In the genomic region with DNA sequence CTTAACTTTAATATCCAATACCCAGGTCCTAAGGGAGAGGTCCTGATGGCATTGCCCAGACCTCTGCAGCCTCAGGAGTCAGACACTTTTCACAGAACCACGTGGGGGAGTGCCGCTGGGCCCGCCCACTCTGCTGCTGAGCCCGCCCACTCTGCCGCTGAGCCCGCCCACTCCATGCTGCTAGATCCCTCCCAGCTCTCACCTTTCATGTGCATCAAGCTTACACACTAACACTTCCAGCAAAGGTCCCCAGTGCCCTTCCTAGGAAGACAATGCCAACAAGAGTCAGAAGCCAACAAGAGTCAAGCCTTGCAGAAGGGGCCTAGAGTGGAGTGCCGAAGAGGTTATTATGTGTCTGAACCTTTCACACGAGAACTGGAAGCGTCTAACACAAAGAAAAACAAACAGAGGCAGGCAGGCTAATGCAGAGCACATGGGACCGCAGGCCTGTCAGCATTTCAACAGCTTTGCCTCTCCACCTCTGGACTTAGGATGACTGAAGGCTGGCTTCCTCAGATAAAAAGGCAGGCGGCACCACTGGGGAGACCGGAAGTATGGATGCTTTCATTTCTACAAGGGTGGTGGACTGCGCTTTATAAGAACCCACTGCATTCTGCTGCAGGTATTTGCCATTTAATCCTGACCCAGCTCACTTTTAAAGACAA, we compare ENCODE assay signal across 8 mouse cellular contexts. TPM values are rescaled to one million over a fixed set of nuclear protein-coding genes. Genes with fewer than 3 reads are reported as not detected.
DNase-seq lines count a peak whose midpoint lies in the region; ATAC-seq lines count a peak whose summit lies in the region.

No protein-coding gene starts in this region.

- ATAC-seq in midbrain, embryonic 11.5 days (ENCODE audit: low FRiP score) = peak; percentile 72; the same call in 1 of the 2 replicates
- ATAC-seq in midbrain, embryonic 14.5 days (ENCODE audit: low FRiP score, low TSS enrichment) = no peak
- no peak for ATAC-seq in limb, embryonic 15.5 days (ENCODE audit: insufficient number of reproducible peaks, low FRiP score, low TSS enrichment, low read depth)
- ATAC-seq in stomach, embryonic 15.5 days (ENCODE audit: insufficient read depth, low FRiP score, low read depth) = peak; percentile 51; the same call in 1 of the 2 replicates

- 47% methylated on average over 13 of the region's 13 CpGs for WGBS in midbrain, embryonic 11.5 days
- 56% methylated on average over 13 of the region's 13 CpGs for WGBS in midbrain, embryonic 14.5 days
- WGBS in limb, embryonic 15.5 days = 44% methylated on average over 13 of the region's 13 CpGs
- 41% methylated on average over 13 of the region's 13 CpGs for WGBS in stomach, embryonic 15.5 days

- intact Hi-C loops in left cerebral cortex, postnatal 25 days (cut with DNase I) = loop anchor here (5.0 kb wide), 1 partner anchor 280 kb away; no protein-coding TSS in a partner anchor

- H3K36me3 ChIP-seq in midbrain, embryonic 11.5 days (ENCODE audit: control insufficient read depth, insufficient read depth, low read length) = no peaks in the 10 kb centered on the region
- H3K36me3 ChIP-seq in midbrain, embryonic 14.5 days (ENCODE audit: control insufficient read depth, insufficient read depth, low read length) = no peaks in the 10 kb centered on the region
- H3K36me3 ChIP-seq in limb, embryonic 15.5 days = no peaks in the 10 kb centered on the region
- H3K36me3 ChIP-seq in stomach, embryonic 15.5 days = no peaks in the 10 kb centered on the region

- H3K4me2 ChIP-seq in midbrain, embryonic 11.5 days = no peak overlapping the region
- H3K4me2 ChIP-seq in midbrain, embryonic 14.5 days (ENCODE audit: low read length) = no peak overlapping the region
- 0 out of 2 replicates have a peak overlapping the region, but pooled peaks have one; percentile 1 for H3K4me2 ChIP-seq in limb, embryonic 15.5 days
- 0 out of 2 replicates have a peak overlapping the region, but pooled peaks have one; percentile 16 for H3K4me2 ChIP-seq in stomach, embryonic 15.5 days

- H3K9me3 ChIP-seq in midbrain, embryonic 11.5 days (ENCODE audit: control insufficient read depth, low read length) = no peaks in the 10 kb centered on the region
- H3K9me3 ChIP-seq in midbrain, embryonic 14.5 days (ENCODE audit: control insufficient read depth, low read length) = no peaks in the 10 kb centered on the region
- H3K9me3 ChIP-seq in limb, embryonic 15.5 days = no peaks in the 10 kb centered on the region
- H3K9me3 ChIP-seq in stomach, embryonic 15.5 days = no peaks in the 10 kb centered on the region

- no peak overlapping the region for H3K4me3 ChIP-seq in midbrain, embryonic 11.5 days (ENCODE audit: low read depth, low read length)
- H3K4me3 ChIP-seq in midbrain, embryonic 14.5 days (replicated peaks; ENCODE audit: low read depth, low read length) = no peak overlapping the region
- H3K4me3 ChIP-seq in limb, embryonic 15.5 days = no peak overlapping the region
- no peak overlapping the region for H3K4me3 ChIP-seq in stomach, embryonic 15.5 days (replicated peaks)

- H3K27me3 ChIP-seq in midbrain, embryonic 11.5 days (ENCODE audit: control insufficient read depth, insufficient read depth, low read length) = no peaks in the 10 kb centered on the region
- no peaks in the 10 kb centered on the region for H3K27me3 ChIP-seq in midbrain, embryonic 14.5 days (ENCODE audit: control insufficient read depth, insufficient read depth, low read length)
- H3K27me3 ChIP-seq in limb, embryonic 15.5 days = no peaks in the 10 kb centered on the region
- no peaks in the 10 kb centered on the region for H3K27me3 ChIP-seq in stomach, embryonic 15.5 days (replicated peaks)

- no peak for DNase-seq in midbrain, embryonic 11.5 days (ENCODE audit: low spot score, missing footprints)
- DNase-seq in midbrain, embryonic 14.5 days = no peak
- peak; percentile 57 for DNase-seq in forelimb bud, embryonic 11.5 days (ENCODE audit: low read depth, low spot score)
- no peak for DNase-seq in left cerebral cortex, postnatal 25 days (ENCODE audit: low spot score in 2 of 2)
- DNase-seq in layer of hippocampus, adult 11-12 months (ENCODE audit: low spot score) = no peak
- DNase-seq in adrenal gland, postnatal 25 days = no peak

- no peak overlapping the region for H3K27ac ChIP-seq in midbrain, embryonic 11.5 days (ENCODE audit: low read depth, low read length)
- H3K27ac ChIP-seq in midbrain, embryonic 14.5 days (replicated peaks; ENCODE audit: low read depth, low read length) = no peak overlapping the region
- H3K27ac ChIP-seq in limb, embryonic 15.5 days = no peak overlapping the region
- 0 out of 2 replicates have a peak overlapping the region, but pooled peaks have one; percentile 7 for H3K27ac ChIP-seq in stomach, embryonic 15.5 days

- no peak overlapping the region for H3K9ac ChIP-seq in midbrain, embryonic 11.5 days (ENCODE audit: low read length)
- no peak overlapping the region for H3K9ac ChIP-seq in midbrain, embryonic 14.5 days (replicated peaks; ENCODE audit: low read length)
- no peak overlapping the region for H3K9ac ChIP-seq in limb, embryonic 15.5 days
- H3K9ac ChIP-seq in stomach, embryonic 15.5 days = no peak overlapping the region

- H3K4me1 ChIP-seq in midbrain, embryonic 11.5 days (ENCODE audit: control insufficient read depth, insufficient read depth, low read length) = peaks cover 2% of the 10 kb centered on the region; the same call in 1 of the 2 replicates
- H3K4me1 ChIP-seq in midbrain, embryonic 14.5 days (ENCODE audit: control insufficient read depth, insufficient read depth, low read length) = peaks cover 7% of the 10 kb centered on the region
- peaks cover 29% of the 10 kb centered on the region for H3K4me1 ChIP-seq in limb, embryonic 15.5 days
- peaks cover 13% of the 10 kb centered on the region; the same call in 1 of the 2 replicates for H3K4me1 ChIP-seq in stomach, embryonic 15.5 days

RNA-seq across cellular contexts. Expression of a gene that starts 13.8 kb away (rescaled TPM):
- 4.0 and 5.4 TPM in 2 replicates for polyA plus RNA-seq in midbrain, embryonic 11.5 days (2014; fragmentation: Nextera tagmentation; extraction: Ambion mirVana)
- polyA plus RNA-seq in midbrain, embryonic 14.5 days (2014; fragmentation: Nextera tagmentation; extraction: Ambion mirVana) = 1.3 and 2.4 TPM in 2 replicates
- polyA plus RNA-seq in limb, embryonic 15.5 days (2015; fragmentation: Nextera tagmentation; extraction: Ambion mirVana) = 6.1 and 9.9 TPM in 2 replicates
- polyA plus RNA-seq in stomach, embryonic 15.5 days (2015; fragmentation: Nextera tagmentation; extraction: Ambion mirVana) = 16.2 and 17.6 TPM in 2 replicates
- 1 to 10 TPM; 6.7 to 7.0 TPM for total RNA-seq in left cerebral cortex, postnatal 25 days (2021)
- total RNA-seq in adrenal gland, postnatal 25 days (2021) = 70.2 and 81.0 TPM in 2 replicates

Comparison
In these comparisons a context has a peak if more than half of its experiments do, and no peak if none do; other contexts are left out.
1. ATAC-seq: peak in midbrain, embryonic 11.5 days (single experiment) and stomach, embryonic 15.5 days (single experiment); none in midbrain, embryonic 14.5 days (single experiment) and limb, embryonic 15.5 days (single experiment).
2. H3K4me2 ChIP-seq: peak in limb, embryonic 15.5 days (single experiment) and stomach, embryonic 15.5 days (single experiment); none in midbrain, embryonic 11.5 days (single experiment) and midbrain, embryonic 14.5 days (single experiment).